Mouse (Mus musculus) heart, embryonic 15.5 days (tissue): ENCODE data around the gene Csmd2. TPM values are rescaled to one million over a fixed set of nuclear protein-coding genes. Genes with fewer than 3 reads are reported as not detected.

Source experiments
- ATAC-seq: fragments of 200-750 bp; cut with Nextera tagmentation; replicated peaks from 2 replicates; pipeline ENCODE4 v1.8.0; 2017; ENCODE audit warnings: low read depth, moderate TSS enrichment; ENCODE audit not compliant: insufficient number of reproducible peaks, insufficient read depth, low FRiP score
- H3K27ac ChIP-seq: fragments of 300-500 bp; sonication (generic); 2 replicates; pipeline ENCODE4 v1.5.1; 2015; ENCODE audit warnings: mild to moderate bottlenecking, inconsistent platforms
- H3K27me3 ChIP-seq: fragments of 300-500 bp; sonication (generic); 2 replicates; pipeline ENCODE4 v1.6.1; 2015; ENCODE audit warnings: inconsistent platforms
- H3K36me3 ChIP-seq: fragments of 300-500 bp; sonication (generic); 2 replicates; pipeline ENCODE4 v1.6.1; 2015; ENCODE audit warnings: mild to moderate bottlenecking, inconsistent platforms
- H3K4me1 ChIP-seq: fragments of 300-500 bp; sonication (generic); replicated peaks from 2 replicates; pipeline ENCODE4 v1.6.1; 2015; ENCODE audit warnings: inconsistent platforms
- H3K4me2 ChIP-seq: fragments of 300-500 bp; sonication (generic); 2 replicates; pipeline ENCODE4 v1.6.1; 2015; ENCODE audit warnings: inconsistent platforms, mild to moderate bottlenecking, moderate library complexity
- H3K4me3 ChIP-seq: fragments of 300-500 bp; sonication (generic); 2 replicates; pipeline ENCODE4 v1.5.1; 2015; ENCODE audit warnings: mild to moderate bottlenecking, inconsistent platforms
- H3K9ac ChIP-seq: fragments of 300-500 bp; sonication (generic); 2 replicates; pipeline ENCODE4 v1.6.1; 2015; ENCODE audit warnings: mild to moderate bottlenecking, inconsistent platforms
- H3K9me3 ChIP-seq: fragments of 300-500 bp; sonication (generic); replicated peaks from 2 replicates; pipeline ENCODE4 v1.6.1; 2016; ENCODE audit warnings: inconsistent platforms
- WGBS: fragments of 180-500 bp; shearing (Covaris S2); methylation state at CpG from one replicate; pipeline ENCODE4 v1.1.7; 2015; ENCODE audit warnings: mixed read lengths; 5-methylcytosine and 5-hydroxymethylcytosine counted together
- polyA plus RNA-seq: library from polyadenylated mRNA; unstranded; fragments of >200 nt; fragmentation: Nextera tagmentation; extraction: Ambion mirVana; gene quantifications from 2 replicates; pipeline ENCODE4 v1.2.1, GENCODE M21; 2015

Csmd2 gene
- polyA plus RNA-seq, 1 experiment from 2014 or later = 0.06 TPM

- Histone ChIP-seq H3K4me1 (no peaks in the 10 kb centered on the region), H3K9ac (no peak overlapping the region), H3K36me3 (no peaks in the 10 kb centered on the region), H3K4me2 (no peak overlapping the region), H3K27ac (no peak overlapping the region), H3K4me3 (no peak overlapping the region), H3K27me3 (no peaks in the 10 kb centered on the region), H3K9me3 (no peaks in the 10 kb centered on the region)
- ATAC-seq = no peak
- WGBS = 83% methylated on average over 3 of the region's 3 CpGs
Observed at GRCm38 (mm10) chr4:128143147-128143546, 155.5 kb downstream of the Csmd2 start.

DNA sequence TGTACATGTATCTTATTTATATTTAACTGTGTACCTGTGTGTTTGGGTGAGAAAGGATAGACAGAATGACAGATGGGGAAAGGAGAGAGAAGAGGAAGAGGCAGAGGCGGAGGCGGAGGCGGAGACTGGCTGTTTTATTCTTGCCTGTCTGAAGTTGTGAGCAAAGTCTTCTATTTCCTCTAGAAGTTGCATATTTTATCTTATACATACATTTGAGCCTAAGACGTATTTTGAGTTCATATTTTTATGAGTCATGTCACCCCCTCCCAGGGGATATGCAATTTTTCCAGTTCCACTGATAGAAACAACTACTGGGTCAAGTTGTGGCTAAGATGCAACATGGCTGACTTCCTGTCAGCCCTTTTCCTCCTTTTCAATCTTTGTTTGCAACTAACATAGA lies 161.9 kb downstream of the Csmd2 start:
- no peaks in the 10 kb centered on the region for H3K36me3 ChIP-seq
- H3K4me3 ChIP-seq = no peak overlapping the region
- 75% methylated on average over 4 of the region's 4 CpGs for WGBS
- no peak for ATAC-seq
- no peaks in the 10 kb centered on the region for H3K27me3 ChIP-seq
- H3K4me1 ChIP-seq = no peaks in the 10 kb centered on the region
- no peak overlapping the region for H3K9ac ChIP-seq
- no peak overlapping the region for H3K27ac ChIP-seq
- H3K9me3 ChIP-seq = no peaks in the 10 kb centered on the region
- H3K4me2 ChIP-seq = no peak overlapping the region

DNA sequence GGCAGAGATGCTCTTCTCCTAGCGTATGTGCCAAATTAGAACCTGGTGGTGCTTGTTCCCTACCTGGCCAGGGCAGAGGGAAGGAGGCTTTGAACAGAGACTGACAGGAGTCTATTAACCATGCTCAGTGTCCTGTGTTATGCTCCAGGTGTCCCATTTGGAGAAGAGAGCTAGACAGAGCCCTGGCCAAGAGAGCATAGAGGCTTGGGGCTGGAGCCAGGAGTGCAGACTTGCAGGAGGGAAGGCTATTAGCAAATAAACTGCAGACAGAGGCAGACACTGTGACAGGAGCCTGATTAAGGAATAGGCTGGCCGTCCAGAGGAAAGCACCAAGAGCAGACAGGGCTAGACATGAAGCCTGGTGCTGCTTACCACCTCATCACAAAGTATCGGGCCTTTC lies 164.4 kb downstream of the Csmd2 start:
- no peak for ATAC-seq
- WGBS = 64% methylated on average over 3 of the region's 3 CpGs

DNA sequence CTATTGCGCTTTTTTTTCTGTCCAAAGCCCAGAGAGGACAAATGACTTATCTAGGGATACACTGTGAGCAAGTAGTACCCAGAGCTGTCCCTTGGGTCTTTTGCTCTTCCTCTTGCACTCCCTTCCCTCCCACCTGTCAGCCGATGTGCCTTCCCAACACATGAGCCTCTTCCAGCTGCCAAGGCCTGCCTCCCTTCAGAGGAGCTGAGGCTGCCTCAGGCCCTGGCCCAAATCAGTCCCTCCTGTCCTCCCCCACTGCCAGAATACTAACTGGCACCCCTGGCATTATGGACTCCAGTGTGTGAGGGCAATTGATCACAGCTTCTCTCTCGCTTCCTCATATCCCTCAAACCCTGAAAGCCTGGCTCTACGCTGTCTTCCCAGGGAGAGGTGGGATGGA lies 165.5 kb downstream of the Csmd2 start:
- no peaks in the 10 kb centered on the region for H3K4me1 ChIP-seq
- H3K9me3 ChIP-seq = no peaks in the 10 kb centered on the region
- no peak overlapping the region for H3K4me2 ChIP-seq
- no peaks in the 10 kb centered on the region for H3K36me3 ChIP-seq
- H3K9ac ChIP-seq = no peak overlapping the region
- ATAC-seq = no peak
- no peaks in the 10 kb centered on the region for H3K27me3 ChIP-seq
- H3K4me3 ChIP-seq = no peak overlapping the region
- WGBS = 84% methylated on average over 4 of the region's 4 CpGs
- H3K27ac ChIP-seq = no peak overlapping the region

More for the DNA sequence above, 164.4 kb downstream of the Csmd2 start:
- Histone ChIP-seq H3K27ac (no peak overlapping the region), H3K36me3 (no peaks in the 10 kb centered on the region), H3K4me1 (no peaks in the 10 kb centered on the region), H3K27me3 (no peaks in the 10 kb centered on the region), H3K9me3 (no peaks in the 10 kb centered on the region), H3K9ac (no peak overlapping the region), H3K4me2 (no peak overlapping the region), H3K4me3 (no peak overlapping the region)

DNA sequence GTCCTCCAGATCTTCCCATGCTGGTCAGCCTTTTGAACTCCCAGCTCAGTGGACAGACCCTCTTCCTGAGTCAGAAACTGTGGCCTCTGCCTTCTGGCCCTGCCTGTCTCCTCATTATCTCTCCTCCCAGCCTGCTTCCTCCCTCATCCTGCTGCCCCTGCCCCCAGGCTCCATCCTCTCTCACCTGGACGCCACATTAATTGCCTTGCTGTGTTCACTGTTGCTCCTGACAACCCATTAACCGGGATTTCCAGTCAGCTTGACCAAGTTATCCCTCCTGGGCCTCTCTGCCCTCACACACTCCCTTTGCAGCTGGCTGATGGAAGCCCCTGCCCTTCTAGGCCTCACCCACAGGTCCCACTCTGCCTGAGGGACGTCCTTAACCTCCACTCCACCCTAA lies 167.6 kb downstream of the Csmd2 start:
- no peak for ATAC-seq
- no peaks in the 10 kb centered on the region for H3K4me1 ChIP-seq
- H3K9ac ChIP-seq = no peak overlapping the region
- H3K36me3 ChIP-seq = no peaks in the 10 kb centered on the region
- H3K27ac ChIP-seq = no peak overlapping the region
- 31% methylated on average over 3 of the region's 3 CpGs for WGBS
- no peaks in the 10 kb centered on the region for H3K27me3 ChIP-seq
- H3K9me3 ChIP-seq = no peaks in the 10 kb centered on the region
- no peak overlapping the region for H3K4me3 ChIP-seq
- no peak overlapping the region for H3K4me2 ChIP-seq

GRCm38 (mm10) chr4:128160656-128161055 lies 173.0 kb downstream of the Csmd2 start:
- Histone ChIP-seq H3K27me3 (no peaks in the 10 kb centered on the region), H3K4me2 (no peak overlapping the region), H3K9ac (no peak overlapping the region), H3K36me3 (no peaks in the 10 kb centered on the region), H3K4me3 (no peak overlapping the region), H3K9me3 (no peaks in the 10 kb centered on the region), H3K4me1 (no peaks in the 10 kb centered on the region), H3K27ac (no peak overlapping the region)
- 70% methylated on average over 2 of the region's 2 CpGs for WGBS
- no peak for ATAC-seq

- Histone ChIP-seq H3K9ac (no peak overlapping the region), H3K4me3 (no peak overlapping the region), H3K36me3 (no peaks in the 10 kb centered on the region), H3K27me3 (no peaks in the 10 kb centered on the region), H3K9me3 (no peaks in the 10 kb centered on the region), H3K27ac (no peak overlapping the region), H3K4me1 (no peaks in the 10 kb centered on the region), H3K4me2 (no peak overlapping the region)
- WGBS = 81% methylated on average over 8 of the region's 8 CpGs
- no peak for ATAC-seq
Observed at GRCm38 (mm10) chr4:128170181-128170580, 182.5 kb downstream of the Csmd2 start.

- Histone ChIP-seq H3K9ac (no peak overlapping the region), H3K9me3 (no peaks in the 10 kb centered on the region), H3K36me3 (no peaks in the 10 kb centered on the region), H3K4me2 (no peak overlapping the region), H3K27me3 (no peaks in the 10 kb centered on the region), H3K4me3 (no peak overlapping the region), H3K4me1 (no peaks in the 10 kb centered on the region), H3K27ac (no peak overlapping the region)
- WGBS = 68% methylated on average over 9 of the region's 9 CpGs
- ATAC-seq = no peak
Observed at GRCm38 (mm10) chr4:128171233-128171632, 183.6 kb downstream of the Csmd2 start.

DNA sequence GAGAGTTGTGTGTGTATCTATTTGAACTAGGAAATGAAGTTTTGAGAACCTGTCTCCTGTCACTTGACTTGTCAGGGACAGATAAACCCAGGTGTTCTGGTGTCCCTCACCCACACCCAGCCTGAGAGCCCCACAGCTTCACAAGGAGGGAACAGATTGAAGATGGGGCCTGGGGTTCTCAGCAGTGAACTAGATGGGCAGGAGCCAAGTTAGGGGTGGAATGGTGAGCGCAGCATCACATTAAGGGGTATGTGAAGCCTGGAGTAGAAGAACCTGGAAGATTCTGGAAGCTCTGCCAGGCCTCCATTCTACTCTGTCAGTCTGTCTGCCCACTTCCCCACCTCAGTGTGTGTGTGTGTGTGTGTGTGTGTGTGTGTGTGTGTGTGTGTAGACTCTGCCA lies 184.0 kb downstream of the Csmd2 start:
- no peak overlapping the region for H3K27ac ChIP-seq
- no peak for ATAC-seq
- no peaks in the 10 kb centered on the region for H3K4me1 ChIP-seq
- no peaks in the 10 kb centered on the region for H3K9me3 ChIP-seq
- H3K36me3 ChIP-seq = no peaks in the 10 kb centered on the region
- H3K4me3 ChIP-seq = no peak overlapping the region
- no peak overlapping the region for H3K9ac ChIP-seq
- H3K4me2 ChIP-seq = no peak overlapping the region
- no peaks in the 10 kb centered on the region for H3K27me3 ChIP-seq
- 82% methylated on average over 1 of the region's 1 CpGs for WGBS

DNA sequence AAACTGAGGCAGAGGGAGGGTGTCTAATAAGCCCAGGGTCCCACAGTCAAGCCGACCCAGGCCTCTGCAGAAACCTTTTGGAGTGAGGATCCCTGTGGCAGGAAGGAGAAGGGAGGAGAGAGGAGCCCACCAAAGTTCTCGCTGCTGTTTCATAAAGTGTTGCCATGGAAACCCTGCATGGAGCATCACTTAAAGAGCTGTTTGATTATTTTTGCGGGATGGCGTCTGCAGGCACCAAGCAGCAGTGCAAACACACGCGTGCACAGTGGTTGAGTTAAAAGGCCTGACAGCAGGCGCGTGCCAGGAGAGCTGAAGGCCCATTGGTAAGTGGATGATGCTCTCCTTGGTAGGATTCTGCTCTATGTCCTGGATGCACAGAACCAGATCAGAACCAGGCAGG lies 191.3 kb downstream of the Csmd2 start:
- H3K4me3 ChIP-seq = no peak overlapping the region
- H3K9ac ChIP-seq = no peak overlapping the region
- no peak overlapping the region for H3K4me2 ChIP-seq
- H3K36me3 ChIP-seq = no peaks in the 10 kb centered on the region
- H3K27ac ChIP-seq = no peak overlapping the region
- 86% methylated on average over 8 of the region's 8 CpGs for WGBS
- H3K4me1 ChIP-seq = no peaks in the 10 kb centered on the region
- H3K9me3 ChIP-seq = no peaks in the 10 kb centered on the region
- no peaks in the 10 kb centered on the region for H3K27me3 ChIP-seq
- no peak for ATAC-seq

- WGBS = 77% methylated on average over 2 of the region's 2 CpGs
- no peaks in the 10 kb centered on the region for H3K27me3 ChIP-seq
- no peak overlapping the region for H3K9ac ChIP-seq
- H3K4me3 ChIP-seq = no peak overlapping the region
- ATAC-seq = no peak
- H3K9me3 ChIP-seq = no peaks in the 10 kb centered on the region
- H3K4me1 ChIP-seq = no peaks in the 10 kb centered on the region
- no peak overlapping the region for H3K4me2 ChIP-seq
- no peaks in the 10 kb centered on the region for H3K36me3 ChIP-seq
- no peak overlapping the region for H3K27ac ChIP-seq
Observed at GRCm38 (mm10) chr4:128179581-128179980, 191.9 kb downstream of the Csmd2 start.

DNA sequence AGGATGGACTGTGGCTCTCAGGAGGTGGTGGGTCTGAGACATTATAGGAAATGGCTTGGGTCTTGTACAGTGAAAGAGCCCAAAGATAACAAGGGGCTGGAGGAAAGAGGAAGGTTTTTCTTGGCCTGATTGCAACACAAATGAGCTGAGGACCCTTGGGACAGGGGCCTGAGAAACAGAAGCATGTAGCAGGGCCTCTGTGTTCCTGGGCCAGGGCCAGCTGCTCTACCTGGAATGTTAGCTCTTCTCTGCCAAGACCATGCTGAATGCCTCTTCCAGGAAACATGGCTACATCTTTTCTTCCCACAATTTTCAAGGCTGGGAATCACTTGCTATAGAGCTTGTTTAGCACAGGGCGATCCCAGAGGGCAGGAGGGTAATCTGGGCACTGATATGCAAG lies 197.1 kb downstream of the Csmd2 start:
- H3K4me2 ChIP-seq = no peak overlapping the region

More for the DNA sequence above, 197.1 kb downstream of the Csmd2 start:
- no peaks in the 10 kb centered on the region for H3K4me1 ChIP-seq
- H3K9ac ChIP-seq = no peak overlapping the region
- no peak overlapping the region for H3K27ac ChIP-seq
- H3K27me3 ChIP-seq = no peaks in the 10 kb centered on the region; the same call in 1 of the 2 replicates
- H3K36me3 ChIP-seq = no peaks in the 10 kb centered on the region
- H3K9me3 ChIP-seq = no peaks in the 10 kb centered on the region
- no peak for ATAC-seq
- H3K4me3 ChIP-seq = no peak overlapping the region
- WGBS = 75% methylated on average over 1 of the region's 1 CpGs
